Mouse (Mus musculus): ENCODE data around the gene Cep170. TPM values are rescaled to one million over a fixed set of nuclear protein-coding genes. Genes with fewer than 3 reads are reported as not detected.

The Cep170 gene
- total RNA-seq, 2 experiments from 2014 or later: 100 TPM

GRCm38 (mm10) chr1:176762295-176762694, 51.6 kb downstream of the Cep170 start:
- intact Hi-C loops (cut with DNase I): no loop called here
- no peak for DNase-seq (ENCODE audit: low spot score in 2 of 2)

GRCm38 (mm10) chr1:176760673-176761072, 53.2 kb downstream of the Cep170 start:
- DNase-seq (ENCODE audit: low spot score in 2 of 2): no peak
- intact Hi-C loops (cut with DNase I): no loop called here

- no peak for DNase-seq (ENCODE audit: low spot score in 2 of 2)
- intact Hi-C loops (cut with DNase I): no loop called here
Measured at GRCm38 (mm10) chr1:176755586-176755985, 58.3 kb downstream of the Cep170 start.

GRCm38 (mm10) chr1:176753861-176754718, 59.8 kb downstream of the Cep170 start:
- DNase-seq (ENCODE audit: low spot score in 2 of 2): no peak
- intact Hi-C loops (cut with DNase I): no loop called here

GRCm38 (mm10) chr1:176749708-176750107, 64.2 kb downstream of the Cep170 start:
- DNase-seq (ENCODE audit: low spot score in 2 of 2): no peak
- intact Hi-C loops (cut with DNase I): no loop called here

GRCm38 (mm10) chr1:176732834-176733233, 81.0 kb downstream of the Cep170 start:
- no peak for DNase-seq (ENCODE audit: low spot score in 2 of 2)
- intact Hi-C loops (cut with DNase I): no loop called here

- intact Hi-C loops (cut with DNase I): no loop called here
- DNase-seq (ENCODE audit: low spot score in 2 of 2): no peak
Measured at GRCm38 (mm10) chr1:176730528-176730927, 83.3 kb downstream of the Cep170 start.

GRCm38 (mm10) chr1:176727372-176727771, 86.5 kb downstream of the Cep170 start:
- intact Hi-C loops (cut with DNase I): no loop called here
- no peak for DNase-seq (ENCODE audit: low spot score in 2 of 2)

- intact Hi-C loops (cut with DNase I): no loop called here
- DNase-seq (ENCODE audit: low spot score in 2 of 2): no peak
Measured at GRCm38 (mm10) chr1:176724771-176725170, 89.1 kb downstream of the Cep170 start.

- no peak for DNase-seq (ENCODE audit: low spot score in 2 of 2)
- intact Hi-C loops (cut with DNase I): no loop called here
Measured at GRCm38 (mm10) chr1:176723858-176724713, 89.8 kb downstream of the Cep170 start.

- intact Hi-C loops (cut with DNase I): no loop called here
- peak in 1 of 2 experiments; percentile 41 for DNase-seq (ENCODE audit: low spot score in 2 of 2)
Measured at GRCm38 (mm10) chr1:176712436-176712835, 101.4 kb downstream of the Cep170 start.

GRCm38 (mm10) chr1:176700226-176700625, 113.6 kb downstream of the Cep170 start:
- intact Hi-C loops (cut with DNase I): no loop called here
- DNase-seq (ENCODE audit: low spot score in 2 of 2): no peak

GRCm38 (mm10) chr1:176699793-176700192, 114.1 kb downstream of the Cep170 start:
- peak; percentile 49 to 60 for DNase-seq (ENCODE audit: low spot score in 2 of 2)

GRCm38 (mm10) chr1:176698647-176699046, 115.2 kb downstream of the Cep170 start:
- intact Hi-C loops (cut with DNase I): loop anchor here (1.0 to 5.0 kb wide), 3 partner anchors 475 to 1071 kb away; partner anchors contain the start of gene Fh1
- DNase-seq (ENCODE audit: low spot score in 2 of 2): peak; percentile 16 to 54

More at GRCm38 (mm10) chr1:176699793-176700192, 114.1 kb downstream of the Cep170 start:
- intact Hi-C loops (cut with DNase I): loop anchor here (1.0 to 5.0 kb wide), 2 partner anchors 763 to 1072 kb away; partner anchors contain the start of gene Fh1

GRCm38 (mm10) chr1:176697091-176697490, 116.8 kb downstream of the Cep170 start:
- intact Hi-C loops (cut with DNase I): loop anchor here (5.0 kb wide), 1 partner anchor 1070 kb away; the partner anchor contains the start of gene Fh1
- no peak for DNase-seq (ENCODE audit: low spot score in 2 of 2)

GRCm38 (mm10) chr1:176691101-176691500, 122.8 kb downstream of the Cep170 start:
- intact Hi-C loops (cut with DNase I): no loop called here
- DNase-seq (ENCODE audit: low spot score in 2 of 2): no peak

GRCm38 (mm10) chr1:176688251-176688880, 125.5 kb downstream of the Cep170 start:
- DNase-seq (ENCODE audit: low spot score in 2 of 2): no peak
- intact Hi-C loops (cut with DNase I): no loop called here
